Mouse (Mus musculus): Measurements from ENCODE around the gene Cib2. TPM values are rescaled to one million over a fixed set of nuclear protein-coding genes. Genes with fewer than 3 reads are reported as not detected.
A peak's percentile ranks its signal among the peaks of the same experiment; 100 is the strongest.

Cib2 gene
- polyA plus RNA-seq, 1 experiment, result 4.6 TPM

GRCm38 (mm10) chr9:54500832-54501452 lies 59.1 kb downstream of the Cib2 start:
- Histone ChIP-seq H3K9ac (ENCODE audit: low read depth, poor library complexity, severe bottlenecking) (peak overlapping the region; percentile 92), H3K27ac (ENCODE audit: insufficient read depth, low read length) (no peak overlapping the region), H3K27me3 (ENCODE audit: control insufficient read depth, insufficient read depth, low read length, poor library complexity, severe bottlenecking) (no peaks in the 10 kb centered on the region), H3K4me3 (ENCODE audit: low read depth, low read length) (peak overlapping the region; percentile 93), H3K36me3 (ENCODE audit: control insufficient read depth, insufficient read depth, low read length, poor library complexity, severe bottlenecking) (no peaks in the 10 kb centered on the region), H3K9me3 (replicated peaks; ENCODE audit: control insufficient read depth, insufficient read depth, low read length, poor library complexity, severe bottlenecking) (no peaks in the 10 kb centered on the region), H3K4me1 (ENCODE audit: control insufficient read depth, insufficient read depth, low read length) (peaks cover 1% of the 10 kb centered on the region)
- TF ChIP-seq POLR2A (IDR thresholded peaks at IDR 0.05; ENCODE audit: insufficient read depth, low read length) (no peak), CTCF (IDR thresholded peaks at IDR 0.05; ENCODE audit: low read depth, low read length) (no peak), EP300 (IDR thresholded peaks at IDR 0.05; ENCODE audit: insufficient read depth, low read depth, low read length) (no peak)

GRCm38 (mm10) chr9:54499791-54500190 lies 60.2 kb downstream of the Cib2 start:
- no peak overlapping the region for H3K9ac ChIP-seq (ENCODE audit: low read depth, poor library complexity, severe bottlenecking)
- H3K36me3 ChIP-seq (ENCODE audit: control insufficient read depth, insufficient read depth, low read length, poor library complexity, severe bottlenecking), result no peaks in the 10 kb centered on the region
- no peak overlapping the region for H3K27ac ChIP-seq (ENCODE audit: insufficient read depth, low read length)
- TF ChIP-seq POLR2A (IDR thresholded peaks at IDR 0.05; ENCODE audit: insufficient read depth, low read length) (no peak), CTCF (IDR thresholded peaks at IDR 0.05; ENCODE audit: low read depth, low read length) (no peak), EP300 (IDR thresholded peaks at IDR 0.05; ENCODE audit: insufficient read depth, low read depth, low read length) (no peak)
- no peak overlapping the region for H3K4me3 ChIP-seq (ENCODE audit: low read depth, low read length)
- H3K9me3 ChIP-seq (replicated peaks; ENCODE audit: control insufficient read depth, insufficient read depth, low read length, poor library complexity, severe bottlenecking), result no peaks in the 10 kb centered on the region
- peaks cover 1% of the 10 kb centered on the region for H3K4me1 ChIP-seq (ENCODE audit: control insufficient read depth, insufficient read depth, low read length)
- no peaks in the 10 kb centered on the region for H3K27me3 ChIP-seq (ENCODE audit: control insufficient read depth, insufficient read depth, low read length, poor library complexity, severe bottlenecking)

GRCm38 (mm10) chr9:54499291-54499690 lies 60.7 kb downstream of the Cib2 start:
- Histone ChIP-seq H3K9me3 (replicated peaks; ENCODE audit: control insufficient read depth, insufficient read depth, low read length, poor library complexity, severe bottlenecking) (no peaks in the 10 kb centered on the region), H3K4me1 (ENCODE audit: control insufficient read depth, insufficient read depth, low read length) (peaks cover 1% of the 10 kb centered on the region), H3K36me3 (ENCODE audit: control insufficient read depth, insufficient read depth, low read length, poor library complexity, severe bottlenecking) (no peaks in the 10 kb centered on the region), H3K4me3 (ENCODE audit: low read depth, low read length) (no peak overlapping the region), H3K27ac (ENCODE audit: insufficient read depth, low read length) (no peak overlapping the region), H3K9ac (ENCODE audit: low read depth, poor library complexity, severe bottlenecking) (no peak overlapping the region), H3K27me3 (ENCODE audit: control insufficient read depth, insufficient read depth, low read length, poor library complexity, severe bottlenecking) (no peaks in the 10 kb centered on the region)
- TF ChIP-seq POLR2A (IDR thresholded peaks at IDR 0.05; ENCODE audit: insufficient read depth, low read length) (no peak), CTCF (IDR thresholded peaks at IDR 0.05; ENCODE audit: low read depth, low read length) (no peak), EP300 (IDR thresholded peaks at IDR 0.05; ENCODE audit: insufficient read depth, low read depth, low read length) (no peak)

Other genes with a start within 250 kb of the Cib2 start
- 11.4 and 15.9 TPM in 2 replicates for gene Dmxl2, start 58.6 kb downstream of the Cib2 start, polyA plus RNA-seq (2011; ENCODE audit: insufficient read depth, insufficient read length, low read depth, missing spikeins)
- not detected in 2 replicates for gene Sh2d7, start 21.2 kb downstream of the Cib2 start, polyA plus RNA-seq (2011; ENCODE audit: insufficient read depth, insufficient read length, low read depth, missing spikeins)
- gene Idh3a, start 26.1 kb upstream of the Cib2 start, polyA plus RNA-seq (2011; ENCODE audit: insufficient read depth, insufficient read length, low read depth, missing spikeins), result 134 and 140 TPM in 2 replicates
- 0.61 TPM in 1 of 2 replicates, not detected in the other for gene Acsbg1, start 101.7 kb upstream of the Cib2 start, polyA plus RNA-seq (2011; ENCODE audit: insufficient read depth, insufficient read length, low read depth, missing spikeins)
- 3.2 and 4.4 TPM in 2 replicates for gene Dnaja4, start 138.7 kb upstream of the Cib2 start, polyA plus RNA-seq (2011; ENCODE audit: insufficient read depth, insufficient read length, low read depth, missing spikeins)
- gene Wdr61, start 174.3 kb upstream of the Cib2 start, polyA plus RNA-seq (2011; ENCODE audit: insufficient read depth, insufficient read length, low read depth, missing spikeins), result 108 and 109 TPM in 2 replicates
- gene Crabp1, start 204.5 kb upstream of the Cib2 start, polyA plus RNA-seq (2011; ENCODE audit: insufficient read depth, insufficient read length, low read depth, missing spikeins), result 13.5 and 21.8 TPM in 2 replicates